Mouse (Mus musculus) bone marrow, adult 2 months (tissue): ENCODE data around the gene Mthfr.

Source experiments
- CTCF ChIP-seq: fragments of 200-500 bp; IDR thresholded peaks from 2 replicates; pipeline ENCODE4 v1.5.1; 2011; ENCODE audit warnings: low read length, control low read depth; ENCODE audit not compliant: control insufficient read depth, insufficient read depth
- POLR2A ChIP-seq: fragments of 200-500 bp; IDR thresholded peaks from 2 replicates; pipeline ENCODE4 v1.6.1; 2011; ENCODE audit warnings: low read depth, mild to moderate bottlenecking, control low read depth, low read length, borderline replicate concordance; ENCODE audit not compliant: control insufficient read depth

GRCm38 (mm10) chr4:148058218-148058819 lies 19.4 kb downstream of the Mthfr start:
- TF ChIP-seq CTCF = no peak
- 0 out of 2 replicates have a peak, but pooled peaks have one; percentile 5 for TF ChIP-seq POLR2A
